Mouse (Mus musculus) neutrophil, adult 65 days (primary cell): Measurements from ENCODE around the gene Urgcp. TPM values are rescaled to one million over a fixed set of nuclear protein-coding genes. Genes with fewer than 3 reads are reported as not detected.

Source experiments
- total RNA-seq: library from RNA; stranded (reverse); gene quantifications from 2 replicates; pipeline ENCODE4 v1.2.4, GENCODE M21; 2023

Gene Urgcp
- total RNA-seq, result 11.9 and 16.0 TPM in 2 replicates

DNA sequence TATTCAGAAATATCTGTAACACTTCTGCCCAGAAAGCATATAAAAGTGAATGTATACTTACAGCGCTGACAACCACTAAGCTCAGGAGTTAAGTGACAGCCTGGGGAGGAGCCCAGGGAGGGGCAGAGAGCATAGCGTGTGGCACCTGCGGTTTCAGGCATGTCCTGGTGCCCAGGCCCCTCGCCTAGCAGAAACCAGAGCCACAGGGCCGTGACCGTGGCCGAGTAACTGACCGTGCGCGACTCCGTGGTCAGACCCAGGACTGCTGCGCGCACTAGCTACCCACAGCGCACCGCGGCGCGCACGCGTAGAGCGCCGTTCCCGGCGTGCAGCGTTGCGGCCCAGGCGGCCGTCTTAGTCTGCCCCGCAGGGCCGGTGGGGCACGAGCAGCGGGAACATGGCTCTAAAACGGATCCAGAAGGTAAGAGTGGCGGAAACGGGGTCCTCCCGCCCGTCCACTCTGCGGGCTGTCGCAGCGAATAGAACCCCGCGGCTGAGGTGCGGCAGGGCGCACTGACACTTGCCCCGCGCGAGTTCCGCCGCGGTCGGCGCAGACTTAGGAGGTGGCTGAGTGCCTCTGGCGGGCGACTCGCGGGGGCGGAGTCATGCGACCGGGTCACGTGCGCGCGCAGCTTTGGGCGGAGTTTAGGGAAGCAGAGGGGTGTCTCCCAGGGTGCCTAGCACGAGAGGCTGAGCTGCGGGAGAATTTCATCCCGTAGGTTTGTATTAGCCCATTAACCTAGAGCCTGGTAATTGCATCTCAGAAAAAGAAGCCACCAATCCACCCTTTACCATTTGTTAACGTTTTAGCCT, at the start of gene Urgcp:
Urgcp (minus strand) TSS at position 557 of the 813 bp plus-strand sequence.

DNA sequence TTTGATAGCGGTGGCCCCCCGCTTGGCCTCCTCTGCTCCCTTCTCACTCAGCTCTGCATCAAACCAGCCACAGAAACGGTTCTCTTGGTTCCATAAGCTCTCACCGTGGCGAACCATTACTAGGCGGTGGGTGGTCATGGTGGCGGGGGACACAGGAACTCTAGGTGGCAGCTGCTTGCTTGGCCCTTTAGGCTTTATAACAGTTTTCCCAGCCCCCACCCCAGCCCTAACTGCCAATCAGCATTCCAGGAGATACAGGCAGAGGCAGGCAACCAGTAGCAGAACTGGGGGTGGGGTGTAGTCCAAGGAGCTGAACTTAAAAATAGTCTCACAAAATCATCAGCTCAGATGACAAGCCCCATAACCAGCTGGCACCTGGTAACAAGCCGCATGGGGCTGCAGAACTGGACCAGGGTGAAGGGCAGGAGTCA, 41.4 kb upstream of the Urgcp start, which contains the start of gene Pgam2:
Pgam2 (minus strand) TSS at position 183 of the 431 bp plus-strand sequence.

DNA sequence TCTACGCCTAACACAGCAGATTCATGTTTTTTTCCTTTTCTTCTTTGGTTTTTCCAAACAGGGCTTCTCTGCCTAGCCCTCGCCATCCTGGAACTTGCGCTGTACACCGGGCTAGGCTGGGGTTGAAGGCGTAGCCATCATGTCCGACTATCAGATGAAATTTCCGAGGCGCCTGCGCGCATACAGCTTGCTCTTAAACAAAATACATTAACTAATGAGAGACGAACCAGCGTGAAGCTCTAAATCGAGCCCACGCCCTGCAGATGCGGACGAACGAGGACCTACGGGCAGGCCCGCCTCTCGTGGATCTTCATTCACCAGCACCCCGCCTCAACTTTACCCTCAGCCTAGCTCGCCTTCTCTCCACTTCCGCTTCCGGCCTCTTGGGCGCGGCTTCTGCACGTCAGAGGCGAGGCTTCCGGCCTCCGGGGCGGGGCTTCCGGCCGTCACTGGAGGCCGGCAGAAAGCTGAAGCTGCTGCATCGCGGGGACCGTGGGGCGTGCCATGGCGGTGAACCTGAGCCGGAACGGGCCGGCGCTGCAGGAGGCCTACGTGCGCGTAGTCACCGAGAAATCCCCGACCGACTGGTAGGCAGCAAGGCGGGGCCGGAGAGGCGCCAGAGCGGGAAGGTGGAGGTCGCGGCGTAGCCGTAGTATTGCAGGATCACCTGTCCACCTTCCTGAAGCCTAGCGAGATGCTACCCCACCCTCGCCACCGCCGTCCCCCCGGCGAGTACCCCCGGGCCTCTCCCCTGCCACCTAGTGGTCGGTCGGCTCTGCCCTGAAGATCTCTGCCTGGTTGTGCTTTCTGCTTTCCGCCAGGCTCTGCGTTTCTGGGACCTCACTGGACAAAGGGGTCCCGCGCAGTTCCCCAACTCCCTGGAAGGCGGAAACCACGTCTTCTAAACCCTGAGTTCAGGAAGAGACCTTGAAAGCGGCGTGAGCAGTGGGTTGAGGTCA, 26.2 kb upstream of the Urgcp start, which contains the start of gene Dbnl:
Dbnl (plus strand) TSS at position 433 of the 959 bp plus-strand sequence.

DNA sequence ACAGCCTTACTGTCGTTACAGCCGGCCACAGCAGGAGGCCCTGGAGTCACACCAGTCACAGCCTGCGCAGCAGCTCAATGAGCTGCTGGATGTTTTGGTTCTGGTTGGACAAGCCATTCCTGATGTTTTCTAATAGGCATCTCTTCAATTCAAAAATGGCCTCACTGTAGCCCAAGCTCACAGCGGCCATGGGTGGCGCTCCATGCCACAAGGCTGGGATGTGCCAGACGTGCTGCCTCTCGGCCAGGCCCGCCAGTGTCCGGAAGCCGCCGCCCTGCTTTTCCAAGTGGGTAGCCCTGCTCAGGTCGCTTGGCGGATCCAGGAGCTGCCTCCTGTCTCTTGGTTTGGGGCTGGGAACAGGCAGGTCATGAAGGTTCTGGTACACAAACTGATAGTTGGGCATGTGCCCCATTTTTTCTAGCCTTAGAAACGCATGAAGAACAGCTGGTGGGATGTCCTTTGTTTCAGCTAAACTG, 46.5 kb downstream of the Urgcp start, which contains the start of gene Mrps24:
Mrps24 (minus strand) TSS at position 51 of the 476 bp plus-strand sequence.

Other genes starting within 250 kb of the Urgcp start
- 150 and 177 TPM in 2 replicates for gene Xbp1, start 241.7 kb downstream of the Urgcp start, total RNA-seq
- 12.9 and 16.2 TPM in 2 replicates for gene Ccdc117, start 220.2 kb downstream of the Urgcp start, total RNA-seq
- gene Ankrd36, start 192.7 kb downstream of the Urgcp start, total RNA-seq, result not detected in 2 replicates
- 26.0 and 28.4 TPM in 2 replicates for gene Mrps24, start 46.7 kb downstream of the Urgcp start, total RNA-seq
- gene Dbnl, start 26.1 kb upstream of the Urgcp start, total RNA-seq, result 162 TPM in 2 replicates
- gene Pgam2, start 41.4 kb upstream of the Urgcp start, total RNA-seq, result not detected in 2 replicates
- 27.7 and 31.5 TPM in 2 replicates for gene Polm, start 75.6 kb upstream of the Urgcp start, total RNA-seq
- not detected in 2 replicates for gene Aebp1, start 99.6 kb upstream of the Urgcp start, total RNA-seq
- gene Pold2, start 115.9 kb upstream of the Urgcp start, total RNA-seq, result 17.2 and 22.8 TPM in 2 replicates
- not detected in 2 replicates for gene Myl7, start 136.4 kb upstream of the Urgcp start, total RNA-seq
- not detected in 2 replicates for gene Gck, start 187.7 kb upstream of the Urgcp start, total RNA-seq
- 83.8 and 99.8 TPM in 2 replicates for gene Ykt6, start 193.3 kb upstream of the Urgcp start, total RNA-seq